27 mouse cellular contexts compared by ENCODE assay signal in genomic region chr11:28477088-28477487, GRCm38 (mm10).
DNase-seq lines count a peak whose midpoint lies in the region; ATAC-seq and TF ChIP-seq lines count a peak whose summit lies in the region.
"Had no signal": no experiment of that assay in that cellular context is flagged by ENCODE, and none has a peak within 500 bp of the region (broad histone marks: within the 10 kb centered on the region; RNA-seq: fewer than 3 reads in every experiment).

No protein-coding gene starts in this region.

- no peak for TF ChIP-seq CTCF in brain, embryonic 14.5 days (IDR thresholded peaks at IDR 0.05; ENCODE audit: borderline replicate concordance, extremely low read depth, insufficient read depth, insufficient read length)

- no peaks in the 10 kb centered on the region for H3K4me1 ChIP-seq in midbrain, embryonic 14.5 days (ENCODE audit: control insufficient read depth, insufficient read depth, low read length)
- no peaks in the 10 kb centered on the region for H3K4me1 ChIP-seq in midbrain, embryonic 13.5 days (replicated peaks)
- H3K4me1 ChIP-seq: embryonic facial prominence, embryonic 13.5 days; embryonic facial prominence, embryonic 15.5 days; forebrain, embryonic 10.5 days; forebrain, embryonic 12.5 days had no signal

- no peaks in the 10 kb centered on the region for H3K9me3 ChIP-seq in midbrain, embryonic 14.5 days (ENCODE audit: control insufficient read depth, low read length)
- no peaks in the 10 kb centered on the region for H3K9me3 ChIP-seq in midbrain, embryonic 13.5 days
- H3K9me3 ChIP-seq: embryonic facial prominence, embryonic 13.5 days; embryonic facial prominence, embryonic 15.5 days; forebrain, embryonic 10.5 days; forebrain, embryonic 12.5 days; G1E had no signal

- ATAC-seq in midbrain, embryonic 14.5 days (ENCODE audit: low FRiP score, low TSS enrichment), result no peak
- no peak for ATAC-seq in midbrain, embryonic 13.5 days
- ATAC-seq: activated CD4-positive, CD25-positive, alpha-beta regulatory T cell, adult 4 months; CD4-positive, CD25-positive, alpha-beta regulatory T cell, adult 4 months; forebrain, embryonic 14.5 days; forebrain, embryonic 16.5 days; Patski had no signal

- no peak overlapping the region for H3K9ac ChIP-seq in midbrain, embryonic 14.5 days (replicated peaks; ENCODE audit: low read length)
- H3K9ac ChIP-seq in midbrain, embryonic 13.5 days (replicated peaks), result no peak overlapping the region
- H3K9ac ChIP-seq: embryonic facial prominence, embryonic 13.5 days; embryonic facial prominence, embryonic 15.5 days; forebrain, embryonic 12.5 days had no signal

- no peak overlapping the region for H3K4me2 ChIP-seq in midbrain, embryonic 14.5 days (ENCODE audit: low read length)
- no peak overlapping the region for H3K4me2 ChIP-seq in midbrain, embryonic 13.5 days (replicated peaks)
- H3K4me2 ChIP-seq: embryonic facial prominence, embryonic 13.5 days; embryonic facial prominence, embryonic 15.5 days; forebrain, embryonic 12.5 days had no signal

- no peak overlapping the region for H3K27ac ChIP-seq in midbrain, embryonic 14.5 days (replicated peaks; ENCODE audit: low read depth, low read length)
- H3K27ac ChIP-seq in midbrain, embryonic 13.5 days, result no peak overlapping the region
- H3K27ac ChIP-seq: embryonic facial prominence, embryonic 13.5 days; embryonic facial prominence, embryonic 15.5 days; forebrain, embryonic 10.5 days; forebrain, embryonic 12.5 days had no signal

- no peak for TF ChIP-seq POLR2A in brain, embryonic 14.5 days (IDR thresholded peaks at IDR 0.05; ENCODE audit: borderline replicate concordance, extremely low read depth, insufficient read depth, insufficient read length, poor library complexity, severe bottlenecking)

- peak; percentile 11 to 52 for DNase-seq in cerebellum, postnatal 10 days
- DNase-seq in cerebellum, adult 11-12 months, result no peak
- peak; percentile 2 to 3 for DNase-seq in cerebellum, postnatal 25 days
- DNase-seq in cerebellum, adult 18-20 months, result no peak
- peak; percentile 7 for DNase-seq in midbrain, embryonic 14.5 days
- DNase-seq in brain, embryonic 14.5 days (ENCODE audit: low read depth), result peak; percentile 13
- DNase-seq: adrenal gland, adult 8-10 months; adrenal gland, postnatal 14 days; adrenal gland, postnatal 36 days; B cell, adult 2 months; cerebellum, adult 11 months; cerebellum, adult 8-10 months; cerebellum, adult 9-11 months; embryo, embryonic 11 days had no signal

- H3K4me3 ChIP-seq in midbrain, embryonic 14.5 days (replicated peaks; ENCODE audit: low read depth, low read length), result no peak overlapping the region
- H3K4me3 ChIP-seq in midbrain, embryonic 13.5 days (replicated peaks), result no peak overlapping the region
- H3K4me3 ChIP-seq: embryonic facial prominence, embryonic 13.5 days; embryonic facial prominence, embryonic 15.5 days; erythroblast, embryonic 14.5 days; forebrain, embryonic 10.5 days; forebrain, embryonic 12.5 days had no signal

- 88% methylated on average over 1 of the region's 1 CpGs for WGBS in midbrain, embryonic 14.5 days
- 98% methylated on average over 1 of the region's 1 CpGs for WGBS in midbrain, embryonic 13.5 days

- no peaks in the 10 kb centered on the region for H3K36me3 ChIP-seq in midbrain, embryonic 14.5 days (ENCODE audit: control insufficient read depth, insufficient read depth, low read length)
- H3K36me3 ChIP-seq in midbrain, embryonic 13.5 days, result no peaks in the 10 kb centered on the region
- H3K36me3 ChIP-seq: embryonic facial prominence, embryonic 13.5 days; embryonic facial prominence, embryonic 15.5 days; forebrain, embryonic 10.5 days; forebrain, embryonic 12.5 days; G1E had no signal

- no peaks in the 10 kb centered on the region for H3K27me3 ChIP-seq in midbrain, embryonic 14.5 days (ENCODE audit: control insufficient read depth, insufficient read depth, low read length)
- no peaks in the 10 kb centered on the region for H3K27me3 ChIP-seq in midbrain, embryonic 13.5 days
- H3K27me3 ChIP-seq: CH12.LX; embryonic facial prominence, embryonic 13.5 days; embryonic facial prominence, embryonic 15.5 days; forebrain, embryonic 12.5 days; Patski had no signal

Comparison
In these comparisons a context has a peak if more than half of its experiments do, and no peak if none do; other contexts are left out.
1. DNase-seq: peak in cerebellum, postnatal 10 days (2 of 2), cerebellum, postnatal 25 days (2 of 2), midbrain, embryonic 14.5 days (single experiment) and brain, embryonic 14.5 days (single experiment); none in cerebellum, adult 11-12 months (single experiment) and cerebellum, adult 18-20 months (0 of 2).